Mouse (Mus musculus): ENCODE measurements around the gene H13. TPM values are rescaled to one million over a fixed set of nuclear protein-coding genes. Genes with fewer than 3 reads are reported as not detected.
A peak's percentile ranks its signal among the peaks of the same experiment; 100 is the strongest.

The H13 gene
- polyA plus RNA-seq, 1 experiment from 2014 or later, result 121 TPM

DNA sequence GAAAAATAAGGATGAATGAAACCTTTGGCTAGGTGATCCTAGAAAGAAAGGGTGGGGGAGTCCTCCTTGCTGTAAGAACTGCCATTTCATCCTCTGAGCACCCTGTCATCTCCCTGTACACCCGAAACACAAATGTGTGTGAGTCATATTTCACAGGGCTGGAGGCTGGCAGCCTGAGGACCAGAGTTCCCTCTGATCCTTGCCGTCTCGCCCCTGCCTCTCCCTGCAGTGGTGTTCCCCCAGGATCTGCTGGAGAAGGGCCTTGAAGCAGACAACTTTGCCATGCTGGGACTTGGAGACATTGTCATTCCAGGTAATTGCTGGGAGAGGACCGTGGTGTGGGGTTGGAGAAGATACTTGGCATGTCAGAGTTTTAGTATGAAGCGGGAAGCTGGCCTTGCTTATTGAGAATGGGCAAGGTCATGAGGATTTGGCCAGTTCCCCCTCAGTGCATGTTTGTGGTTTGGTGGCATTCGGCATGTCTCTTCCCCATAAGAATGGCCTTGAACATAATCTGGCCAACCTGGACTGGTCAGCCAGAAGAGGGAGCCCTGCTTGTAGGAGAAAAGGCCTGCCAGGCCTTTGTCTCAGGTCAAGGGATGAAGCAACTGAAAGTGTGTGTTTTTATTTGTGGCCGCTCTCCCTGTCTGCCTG is 22.4 kb downstream of the H13 start:
- Histone ChIP-seq H3K27me3 (ENCODE audit: control insufficient read depth, insufficient read depth, low read length) (no peaks in the 10 kb centered on the region), H3K9me3 (replicated peaks; ENCODE audit: control insufficient read depth, low read length) (no peaks in the 10 kb centered on the region), H3K4me1 (ENCODE audit: control insufficient read depth, insufficient read depth, low read length) (peaks cover 8% of the 10 kb centered on the region), H3K4me3 (replicated peaks; ENCODE audit: low read length) (no peak overlapping the region), H3K4me2 (ENCODE audit: low read depth, low read length) (no peak overlapping the region), H3K9ac (ENCODE audit: low read length) (no peak overlapping the region), H3K27ac (ENCODE audit: low read length) (no peak overlapping the region), H3K36me3 (ENCODE audit: control insufficient read depth, insufficient read depth, low read length) (peaks cover 27% of the 10 kb centered on the region)
- no peak for ATAC-seq (ENCODE audit: insufficient read depth, low FRiP score)
- 69% methylated on average over 7 of the region's 7 CpGs for WGBS

DNA sequence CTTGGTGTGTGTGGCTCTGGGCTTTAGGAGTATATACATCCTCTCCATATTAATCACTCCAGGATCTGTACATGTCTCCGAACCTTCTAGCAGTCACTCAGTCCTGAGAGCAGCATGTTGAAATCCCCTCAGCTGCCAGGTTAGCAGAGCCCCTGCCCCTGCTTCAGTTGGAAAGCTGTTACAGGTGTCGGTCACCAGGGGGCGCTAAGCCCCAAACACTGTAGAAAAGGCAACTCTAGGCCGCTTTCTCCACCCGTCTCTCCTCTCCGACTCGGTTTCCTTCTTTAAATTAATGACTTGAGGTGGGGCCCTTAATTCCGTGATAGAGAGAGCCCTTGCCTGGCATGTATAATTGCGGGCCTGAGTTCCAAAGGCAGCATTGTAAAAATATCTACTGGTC is 24.0 kb downstream of the H13 start:
- Histone ChIP-seq H3K9ac (ENCODE audit: low read length) (peak overlapping the region; percentile 61), H3K4me1 (ENCODE audit: control insufficient read depth, insufficient read depth, low read length) (peaks cover 8% of the 10 kb centered on the region), H3K4me3 (replicated peaks; ENCODE audit: low read length) (peak overlapping the region; percentile 23; the same call in 1 of the 2 replicates), H3K36me3 (ENCODE audit: control insufficient read depth, insufficient read depth, low read length) (peaks cover 16% of the 10 kb centered on the region), H3K4me2 (ENCODE audit: low read depth, low read length) (peak overlapping the region; percentile 50), H3K27ac (ENCODE audit: low read length) (peak overlapping the region; percentile 39; the same call in 1 of the 2 replicates), H3K9me3 (replicated peaks; ENCODE audit: control insufficient read depth, low read length) (no peaks in the 10 kb centered on the region), H3K27me3 (ENCODE audit: control insufficient read depth, insufficient read depth, low read length) (no peaks in the 10 kb centered on the region)
- ATAC-seq (ENCODE audit: insufficient read depth, low FRiP score), result peak; percentile 38; the same call in 1 of the 2 replicates
- WGBS, result 10% methylated on average over 9 of the region's 9 CpGs

DNA sequence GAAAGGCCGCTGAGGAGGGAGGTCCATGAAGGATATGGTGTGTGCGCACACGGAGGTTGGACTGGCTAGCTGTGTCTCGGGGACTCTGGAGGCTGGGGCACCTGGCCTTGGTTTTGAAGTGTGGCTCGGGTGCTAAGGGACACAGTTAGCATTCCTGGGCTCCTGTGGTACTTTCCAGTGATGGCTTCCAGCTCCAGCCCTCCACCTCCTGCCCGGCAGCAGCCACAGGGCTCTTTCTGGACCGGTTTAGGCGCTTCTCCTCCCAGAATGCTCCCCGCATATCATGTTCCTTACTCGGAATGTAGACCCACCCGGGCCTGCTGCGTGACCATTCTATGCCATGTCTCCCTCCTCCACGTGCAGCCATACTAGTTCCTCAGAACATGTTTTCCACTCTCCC is 24.5 kb downstream of the H13 start:
- H3K4me1 ChIP-seq (ENCODE audit: control insufficient read depth, insufficient read depth, low read length), result peaks cover 10% of the 10 kb centered on the region
- no peaks in the 10 kb centered on the region for H3K27me3 ChIP-seq (ENCODE audit: control insufficient read depth, insufficient read depth, low read length)
- H3K4me3 ChIP-seq (replicated peaks; ENCODE audit: low read length), result peak overlapping the region; percentile 23; the same call in 1 of the 2 replicates
- peak overlapping the region; percentile 39; the same call in 1 of the 2 replicates for H3K27ac ChIP-seq (ENCODE audit: low read length)
- H3K36me3 ChIP-seq (ENCODE audit: control insufficient read depth, insufficient read depth, low read length), result peaks cover 16% of the 10 kb centered on the region
- H3K9ac ChIP-seq (ENCODE audit: low read length), result peak overlapping the region; percentile 61
- ATAC-seq (ENCODE audit: insufficient read depth, low FRiP score), result no peak
- WGBS, result 85% methylated on average over 13 of the region's 13 CpGs
- H3K4me2 ChIP-seq (ENCODE audit: low read depth, low read length), result peak overlapping the region; percentile 50
- no peaks in the 10 kb centered on the region for H3K9me3 ChIP-seq (replicated peaks; ENCODE audit: control insufficient read depth, low read length)

DNA sequence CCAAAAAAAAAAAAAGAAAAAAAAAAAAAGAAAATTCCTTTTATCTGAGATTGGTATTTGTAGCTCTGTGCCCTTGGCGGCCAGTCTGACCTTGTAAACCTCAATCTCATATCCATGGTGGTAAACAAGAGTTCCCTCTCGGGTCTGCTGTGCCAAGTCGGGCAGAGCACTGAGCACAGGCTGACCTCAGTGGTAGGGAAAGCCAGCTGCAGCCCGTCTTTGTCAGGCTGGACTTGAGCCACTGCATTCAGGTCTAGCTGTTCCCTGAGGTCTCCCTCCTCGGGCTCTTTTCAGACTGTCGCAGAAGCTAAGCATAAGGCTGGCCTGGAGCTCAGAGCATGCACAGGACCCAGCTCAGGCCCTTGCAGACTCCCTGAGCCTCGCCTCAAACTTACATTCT is 25.4 kb downstream of the H13 start:
- no peak overlapping the region for H3K9ac ChIP-seq (ENCODE audit: low read length)
- peaks cover 7% of the 10 kb centered on the region for H3K36me3 ChIP-seq (ENCODE audit: control insufficient read depth, insufficient read depth, low read length)
- no peak for ATAC-seq (ENCODE audit: insufficient read depth, low FRiP score)
- H3K27ac ChIP-seq (ENCODE audit: low read length), result no peak overlapping the region
- no peak overlapping the region for H3K4me2 ChIP-seq (ENCODE audit: low read depth, low read length)
- no peaks in the 10 kb centered on the region for H3K27me3 ChIP-seq (ENCODE audit: control insufficient read depth, insufficient read depth, low read length)
- H3K4me3 ChIP-seq (replicated peaks; ENCODE audit: low read length), result no peak overlapping the region
- 51% methylated on average over 7 of the region's 7 CpGs for WGBS
- H3K4me1 ChIP-seq (ENCODE audit: control insufficient read depth, insufficient read depth, low read length), result peaks cover 11% of the 10 kb centered on the region
- H3K9me3 ChIP-seq (replicated peaks; ENCODE audit: control insufficient read depth, low read length), result no peaks in the 10 kb centered on the region

DNA sequence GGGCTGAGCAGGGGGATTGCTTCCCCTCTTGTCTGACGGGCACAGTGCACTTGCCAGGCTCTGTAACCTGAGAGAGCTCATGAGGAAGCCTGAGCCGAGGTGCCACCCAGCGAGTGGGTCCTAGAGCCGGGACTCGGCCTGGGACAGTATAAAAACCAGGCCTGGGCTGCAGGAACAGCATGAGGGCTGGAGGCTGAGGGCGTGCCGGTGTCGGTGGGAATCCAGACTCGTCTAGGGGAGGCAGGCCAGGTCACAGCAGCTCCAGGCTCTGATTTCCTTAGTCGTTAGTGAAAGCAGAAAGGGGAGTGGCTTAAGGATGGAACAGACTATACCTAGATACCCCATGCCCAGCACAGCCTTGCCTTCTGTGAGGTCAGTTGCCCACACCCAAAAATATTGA is 26.8 kb downstream of the H13 start:
- Histone ChIP-seq H3K27me3 (ENCODE audit: control insufficient read depth, insufficient read depth, low read length) (no peaks in the 10 kb centered on the region), H3K9ac (ENCODE audit: low read length) (peak overlapping the region; percentile 80), H3K36me3 (ENCODE audit: control insufficient read depth, insufficient read depth, low read length) (peaks cover 17% of the 10 kb centered on the region), H3K4me1 (ENCODE audit: control insufficient read depth, insufficient read depth, low read length) (peaks cover 11% of the 10 kb centered on the region), H3K4me3 (replicated peaks; ENCODE audit: low read length) (no peak overlapping the region), H3K9me3 (replicated peaks; ENCODE audit: control insufficient read depth, low read length) (no peaks in the 10 kb centered on the region), H3K27ac (ENCODE audit: low read length) (peak overlapping the region; percentile 67), H3K4me2 (ENCODE audit: low read depth, low read length) (no peak overlapping the region)
- no peak for ATAC-seq (ENCODE audit: insufficient read depth, low FRiP score)
- 65% methylated on average over 10 of the region's 10 CpGs for WGBS

DNA sequence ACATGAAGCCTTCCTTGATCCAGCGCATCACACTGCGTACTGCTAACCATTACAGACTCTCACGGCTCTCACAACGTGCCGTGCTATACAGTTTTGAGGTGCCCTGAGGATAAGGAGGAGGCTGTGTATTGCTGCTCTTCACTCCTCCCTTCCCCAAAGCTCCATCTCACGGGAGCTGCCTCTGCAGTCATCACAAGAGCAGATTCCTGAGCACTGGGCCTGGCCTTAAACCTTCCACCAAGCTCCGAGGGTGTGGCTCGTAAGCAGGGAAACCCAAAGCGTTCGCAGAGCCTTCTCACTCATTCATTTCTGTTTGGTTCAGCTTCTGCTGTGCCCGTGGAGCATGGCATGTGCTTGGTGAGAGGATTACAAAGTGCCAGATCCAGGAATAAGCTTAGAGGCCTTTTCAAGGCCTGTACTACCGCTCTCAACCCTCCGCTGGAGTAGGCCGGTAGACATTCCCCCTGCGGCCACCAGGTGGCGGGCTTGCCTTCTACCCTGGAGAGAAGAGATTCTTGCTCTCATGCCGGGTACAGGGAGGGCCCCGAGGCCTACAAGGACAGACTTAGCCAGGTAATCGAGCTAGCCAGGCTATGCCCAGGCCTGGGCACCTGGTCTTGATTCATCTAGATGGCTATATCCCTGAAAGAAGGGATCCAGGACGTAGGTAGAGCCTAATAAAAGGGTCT is 27.4 kb downstream of the H13 start:
- no peak overlapping the region for H3K4me2 ChIP-seq (ENCODE audit: low read depth, low read length)

DNA sequence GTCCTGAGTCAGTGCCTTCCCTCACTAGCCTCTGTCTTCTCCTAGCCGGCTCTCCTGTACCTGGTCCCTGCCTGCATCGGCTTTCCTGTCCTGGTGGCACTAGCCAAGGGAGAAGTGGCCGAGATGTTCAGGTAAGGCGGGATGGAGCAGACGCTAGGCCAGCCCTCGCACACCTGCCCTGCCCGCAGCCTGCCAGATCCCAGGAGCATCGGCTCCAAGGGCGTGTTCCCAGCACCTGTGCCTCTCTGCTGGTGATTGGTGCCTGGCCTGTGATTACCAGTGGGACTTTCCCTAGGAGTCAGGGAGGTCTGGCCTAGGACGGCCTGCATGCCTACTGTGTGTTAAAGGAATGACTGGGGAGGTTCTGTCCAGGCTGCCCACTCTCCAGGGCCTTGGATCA is 30.9 kb downstream of the H13 start:
- ATAC-seq (ENCODE audit: insufficient read depth, low FRiP score), result no peak
- no peak overlapping the region for H3K4me3 ChIP-seq (replicated peaks; ENCODE audit: low read length)
- no peak overlapping the region for H3K9ac ChIP-seq (ENCODE audit: low read length)
- 0 out of 2 replicates have a peak overlapping the region, but pooled peaks have one; percentile 24 for H3K27ac ChIP-seq (ENCODE audit: low read length)
- peaks cover 24% of the 10 kb centered on the region for H3K36me3 ChIP-seq (ENCODE audit: control insufficient read depth, insufficient read depth, low read length)
- no peaks in the 10 kb centered on the region for H3K27me3 ChIP-seq (ENCODE audit: control insufficient read depth, insufficient read depth, low read length)
- H3K4me2 ChIP-seq (ENCODE audit: low read depth, low read length), result no peak overlapping the region
- 0 out of 2 replicates have a peak, but pooled peaks cover 6% of the 10 kb centered on the region for H3K4me1 ChIP-seq (ENCODE audit: control insufficient read depth, insufficient read depth, low read length)
- WGBS, result 84% methylated on average over 10 of the region's 10 CpGs
- H3K9me3 ChIP-seq (replicated peaks; ENCODE audit: control insufficient read depth, low read length), result no peaks in the 10 kb centered on the region

More for the DNA sequence above, 27.4 kb downstream of the H13 start:
- Histone ChIP-seq H3K27ac (ENCODE audit: low read length) (peak overlapping the region; percentile 67), H3K27me3 (ENCODE audit: control insufficient read depth, insufficient read depth, low read length) (no peaks in the 10 kb centered on the region), H3K9me3 (replicated peaks; ENCODE audit: control insufficient read depth, low read length) (no peaks in the 10 kb centered on the region), H3K4me1 (ENCODE audit: control insufficient read depth, insufficient read depth, low read length) (peaks cover 11% of the 10 kb centered on the region), H3K36me3 (ENCODE audit: control insufficient read depth, insufficient read depth, low read length) (peaks cover 23% of the 10 kb centered on the region), H3K9ac (ENCODE audit: low read length) (peak overlapping the region; percentile 80), H3K4me3 (replicated peaks; ENCODE audit: low read length) (no peak overlapping the region)
- ATAC-seq (ENCODE audit: insufficient read depth, low FRiP score), result peak; percentile 64; the same call in 1 of the 2 replicates
- 39% methylated on average over 20 of the region's 20 CpGs for WGBS

DNA sequence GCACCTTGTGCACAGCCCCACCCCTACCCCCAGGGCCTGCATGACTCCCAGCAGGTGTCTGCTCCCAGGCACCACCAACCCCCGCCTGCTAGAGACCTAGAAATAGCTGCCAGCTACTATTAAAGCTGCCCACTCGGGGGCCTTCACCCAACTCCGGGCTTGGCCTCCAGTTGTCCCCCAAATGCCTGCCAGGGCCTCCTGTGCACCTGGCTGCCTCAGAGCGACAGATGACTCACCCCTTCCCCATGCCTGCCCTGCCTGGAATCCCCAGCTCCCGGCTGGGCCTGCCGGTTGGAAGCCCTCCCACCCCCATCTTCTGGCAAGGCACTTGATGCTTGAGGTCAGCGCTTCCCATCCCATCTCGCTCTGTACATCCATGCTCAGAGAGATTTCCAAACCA is 31.5 kb downstream of the H13 start:
- 0 out of 2 replicates have a peak, but pooled peaks cover 7% of the 10 kb centered on the region for H3K4me1 ChIP-seq (ENCODE audit: control insufficient read depth, insufficient read depth, low read length)
- no peaks in the 10 kb centered on the region for H3K27me3 ChIP-seq (ENCODE audit: control insufficient read depth, insufficient read depth, low read length)
- 91% methylated on average over 8 of the region's 8 CpGs for WGBS
- H3K4me3 ChIP-seq (replicated peaks; ENCODE audit: low read length), result no peak overlapping the region
- no peak overlapping the region for H3K4me2 ChIP-seq (ENCODE audit: low read depth, low read length)
- ATAC-seq (ENCODE audit: insufficient read depth, low FRiP score), result no peak
- H3K27ac ChIP-seq (ENCODE audit: low read length), result no peak overlapping the region
- peaks cover 20% of the 10 kb centered on the region for H3K36me3 ChIP-seq (ENCODE audit: control insufficient read depth, insufficient read depth, low read length)
- no peaks in the 10 kb centered on the region for H3K9me3 ChIP-seq (replicated peaks; ENCODE audit: control insufficient read depth, low read length)
- H3K9ac ChIP-seq (ENCODE audit: low read length), result 0 out of 2 replicates have a peak overlapping the region, but pooled peaks have one; percentile 18

DNA sequence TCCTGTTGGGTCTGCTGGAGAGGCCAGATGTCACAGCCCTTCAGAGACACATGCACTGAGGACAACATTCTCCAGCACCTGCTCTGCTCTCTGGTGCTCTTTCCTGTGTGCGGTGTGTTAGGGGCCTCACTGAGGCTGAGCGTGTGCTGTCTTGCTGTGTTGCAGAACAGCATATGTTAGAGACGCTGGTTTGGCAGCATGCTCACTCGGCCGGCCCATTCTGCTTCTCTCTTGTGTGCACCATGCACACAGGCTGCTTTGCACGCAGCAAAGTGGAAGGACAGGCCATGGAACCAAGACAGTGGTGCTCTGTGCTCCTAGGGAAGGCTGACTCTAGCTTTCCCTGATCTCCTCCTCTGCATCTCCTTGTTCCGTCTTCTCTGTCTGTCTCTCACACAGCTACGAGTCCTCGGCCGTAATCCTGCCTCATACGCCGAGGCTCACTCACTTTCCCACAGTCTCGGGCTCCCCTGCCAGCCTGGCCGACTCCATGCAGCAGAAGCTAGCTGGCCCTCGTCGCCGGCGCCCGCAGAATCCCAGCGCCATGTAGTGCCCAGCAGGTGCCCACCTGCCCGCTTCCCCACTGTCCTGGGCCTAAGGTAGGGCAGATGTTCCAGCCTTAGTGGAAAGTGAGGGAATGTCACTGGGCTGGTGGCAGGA is 34.5 kb downstream of the H13 start:
- H3K27ac ChIP-seq (ENCODE audit: low read length), result no peak overlapping the region
- 91% methylated on average over 21 of the region's 21 CpGs for WGBS
- H3K4me2 ChIP-seq (ENCODE audit: low read depth, low read length), result no peak overlapping the region
- no peaks in the 10 kb centered on the region for H3K9me3 ChIP-seq (replicated peaks; ENCODE audit: control insufficient read depth, low read length)
- H3K9ac ChIP-seq (ENCODE audit: low read length), result no peak overlapping the region
- H3K36me3 ChIP-seq (ENCODE audit: control insufficient read depth, insufficient read depth, low read length), result peaks cover 17% of the 10 kb centered on the region
- H3K4me1 ChIP-seq (ENCODE audit: control insufficient read depth, insufficient read depth, low read length), result peaks cover 28% of the 10 kb centered on the region
- no peak overlapping the region for H3K4me3 ChIP-seq (replicated peaks; ENCODE audit: low read length)
- no peak for ATAC-seq (ENCODE audit: insufficient read depth, low FRiP score)
- H3K27me3 ChIP-seq (ENCODE audit: control insufficient read depth, insufficient read depth, low read length), result no peaks in the 10 kb centered on the region
